Mouse (Mus musculus): ENCODE measurements around the gene Necab2.

GRCm38 (mm10) chr8:119466794-119467193 is 20.3 kb downstream of the Necab2 start:
- TF ChIP-seq CTCF (IDR thresholded peaks at IDR 0.05; ENCODE audit: control insufficient read depth, insufficient read depth, low read length) (no peak), POLR2A (IDR thresholded peaks at IDR 0.05; ENCODE audit: borderline replicate concordance, control insufficient read depth, low read depth, low read length) (no peak)

Data from bone marrow, adult 2 months (tissue).